Mouse (Mus musculus) ES-Bruce4 (cell line): ENCODE measurements at regions not wholly inside any gene's neighbourhood (a gene's known extent, or its start where the extent isn't known, plus 50 kb on each side); places are given as distances from the start of the nearest gene placed in this dataset.

Source experiments
- CTCF ChIP-seq: IDR thresholded peaks from one replicate; pipeline ENCODE4 v1.8.1; 2011; ENCODE audit warnings: low read depth, low read length
- POLR2A ChIP-seq: IDR thresholded peaks from one replicate; pipeline ENCODE4 v1.8.1; 2011; ENCODE audit warnings: low read length; ENCODE audit not compliant: insufficient read depth

GRCm38 (mm10) chr16:91165906-91166305 lies 59.4 kb upstream of the Olig2 start:
- TF ChIP-seq CTCF (no peak), POLR2A (no peak)
